Mouse (Mus musculus) 416B (cell line): ENCODE data around the gene Sik3.

ENCODE experiments used
- DNase-seq: peaks from one replicate; pipeline ENCODE4 v3.0.0; 2011; ENCODE audit warnings: low read depth

Gene Sik3

GRCm38 (mm10) chr9:46058065-46058464 lies 45.4 kb downstream of the Sik3 start:
- no peak for DNase-seq

DNA sequence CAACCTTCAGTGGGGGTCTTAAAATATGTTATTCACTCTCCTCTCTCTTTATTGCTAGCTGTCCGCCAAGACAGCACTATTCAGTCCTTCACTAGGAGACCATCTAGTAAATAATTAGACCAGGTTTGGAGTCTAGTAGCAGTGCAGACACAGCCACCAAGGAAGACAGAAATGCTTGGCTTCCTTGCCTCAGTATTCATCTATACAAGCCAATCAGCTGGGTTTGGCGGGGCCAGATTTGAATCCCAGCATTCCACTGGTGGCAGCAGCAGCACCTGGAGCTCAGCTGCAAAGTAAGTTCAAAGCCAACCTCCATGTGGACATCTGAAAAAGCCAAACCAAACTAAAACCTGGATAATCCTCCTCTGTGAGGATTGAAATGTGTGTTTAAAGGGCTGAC lies 47.6 kb downstream of the Sik3 start:
- no peak for DNase-seq

DNA sequence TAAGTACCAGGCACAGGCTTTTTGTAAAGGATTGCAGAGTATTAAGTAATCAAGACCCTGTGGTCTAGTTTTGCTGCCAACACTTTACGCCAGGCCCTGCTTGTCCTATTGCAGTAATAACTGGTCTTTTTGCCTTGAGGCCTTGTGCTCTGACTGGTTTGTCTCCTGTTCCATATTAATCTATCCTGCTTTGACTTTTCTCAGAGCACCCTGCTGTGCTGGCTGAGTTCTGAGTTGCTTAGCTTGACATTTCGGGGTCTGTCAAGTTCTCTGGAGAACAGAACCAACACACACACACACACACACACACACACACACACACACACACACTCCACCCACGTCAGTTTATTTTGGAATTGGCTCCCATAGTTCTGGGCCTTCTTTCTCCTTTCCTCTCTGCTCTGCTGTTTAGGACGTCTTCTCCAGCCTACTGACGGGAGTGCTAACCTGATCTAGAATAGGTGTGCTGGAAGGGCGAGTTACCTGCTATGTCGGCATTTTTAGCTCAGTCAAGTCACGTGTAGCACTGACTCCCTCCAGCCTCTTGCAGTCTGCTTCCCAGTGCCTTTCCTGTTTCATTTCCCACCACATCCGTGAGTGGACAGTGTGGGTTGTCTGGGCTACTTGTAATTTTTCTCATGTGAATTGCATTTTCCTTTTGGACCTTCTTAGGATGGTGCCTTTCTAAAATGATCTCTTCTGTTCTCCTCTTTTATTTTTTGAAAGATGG lies 49.2 kb downstream of the Sik3 start:
- peak; percentile 55 for DNase-seq

DNA sequence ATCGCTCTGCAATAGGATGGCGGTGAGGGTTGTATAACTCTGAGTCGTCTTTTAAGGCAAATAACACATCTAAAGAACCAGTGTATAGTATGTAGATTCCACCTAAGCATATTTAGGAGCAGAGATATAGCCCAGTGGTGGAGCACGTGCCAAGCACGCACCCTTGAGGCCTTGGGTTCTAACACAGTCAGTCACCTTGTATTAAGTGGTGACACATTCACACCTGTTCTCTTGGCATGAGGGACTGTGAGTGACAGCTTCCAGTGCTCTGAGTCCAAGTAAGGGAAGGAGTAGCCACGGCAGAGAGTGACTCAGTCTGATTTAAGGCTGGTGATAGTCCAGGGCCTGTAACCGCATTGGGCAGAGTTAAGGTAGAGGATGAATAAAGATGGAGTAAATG lies 51.7 kb downstream of the Sik3 start:
- no peak for DNase-seq

DNA sequence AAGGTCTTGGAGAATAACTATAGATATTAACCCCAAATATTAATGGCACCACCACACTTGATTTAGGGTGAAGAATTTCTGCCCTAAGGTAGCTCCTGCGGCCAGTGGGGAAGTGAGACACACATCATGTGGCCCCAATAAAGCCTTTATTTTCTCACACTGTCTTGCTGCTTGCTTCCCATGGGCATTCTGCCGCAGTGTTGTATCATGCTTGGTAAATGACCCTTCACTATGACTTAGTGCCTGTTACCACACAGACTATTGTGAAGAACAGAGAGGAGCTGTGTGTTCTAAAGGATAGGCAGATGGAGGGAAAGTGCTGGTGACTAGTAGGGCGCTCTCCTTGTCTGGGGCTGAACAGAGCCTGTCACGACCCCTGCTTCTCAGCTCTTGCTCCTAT lies 54.1 kb downstream of the Sik3 start:
- DNase-seq, result no peak

GRCm38 (mm10) chr9:46067691-46068090 lies 55.1 kb downstream of the Sik3 start:
- peak; percentile 70 for DNase-seq

- no peak for DNase-seq
Measured at GRCm38 (mm10) chr9:46069013-46069412, 56.4 kb downstream of the Sik3 start.

- DNase-seq, result no peak
Measured at GRCm38 (mm10) chr9:46072101-46072835, 59.6 kb downstream of the Sik3 start.

GRCm38 (mm10) chr9:46073443-46073842 lies 60.8 kb downstream of the Sik3 start:
- DNase-seq, result peak; percentile 24

DNA sequence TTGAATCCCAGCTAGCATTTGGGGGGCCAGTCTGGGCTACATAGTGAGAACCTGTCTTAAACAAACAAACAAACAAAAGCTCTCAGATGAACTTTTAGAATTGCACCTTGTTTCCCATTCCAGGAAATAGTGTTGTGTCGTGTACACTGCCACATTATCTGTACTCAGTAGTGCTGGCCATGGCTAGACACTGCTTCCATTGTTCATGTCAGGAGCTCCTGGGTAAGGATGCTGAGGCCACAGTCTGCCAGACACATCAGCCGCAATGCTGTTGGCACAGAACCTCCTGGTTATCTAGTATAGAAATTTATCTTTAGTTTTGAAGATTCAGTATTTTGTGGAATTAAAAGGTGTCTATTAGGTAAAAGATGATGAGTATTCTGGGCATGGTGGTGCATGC lies 63.0 kb downstream of the Sik3 start:
- DNase-seq, result no peak

DNA sequence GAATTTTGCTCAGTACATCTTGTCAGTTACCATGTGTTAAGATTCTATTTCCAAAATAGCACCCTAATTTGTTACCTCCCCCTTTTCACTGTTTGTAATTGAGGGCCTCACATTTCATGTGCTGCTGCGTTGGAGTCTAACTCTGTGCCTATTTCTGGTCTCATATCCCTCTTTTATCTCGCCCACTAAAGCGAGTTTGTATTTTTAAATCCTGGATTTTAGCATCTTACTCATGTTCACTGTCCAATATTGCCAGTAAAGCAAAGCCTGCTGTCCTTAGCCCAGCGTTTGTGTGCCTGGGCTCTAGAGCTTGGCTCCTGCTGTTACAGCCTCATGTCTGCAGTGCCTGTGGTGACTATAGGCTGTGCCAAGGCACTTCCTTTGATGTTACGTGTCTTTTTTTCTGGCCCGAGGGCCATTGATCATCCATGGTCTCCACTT lies 69.8 kb downstream of the Sik3 start:
- DNase-seq, result no peak

DNA sequence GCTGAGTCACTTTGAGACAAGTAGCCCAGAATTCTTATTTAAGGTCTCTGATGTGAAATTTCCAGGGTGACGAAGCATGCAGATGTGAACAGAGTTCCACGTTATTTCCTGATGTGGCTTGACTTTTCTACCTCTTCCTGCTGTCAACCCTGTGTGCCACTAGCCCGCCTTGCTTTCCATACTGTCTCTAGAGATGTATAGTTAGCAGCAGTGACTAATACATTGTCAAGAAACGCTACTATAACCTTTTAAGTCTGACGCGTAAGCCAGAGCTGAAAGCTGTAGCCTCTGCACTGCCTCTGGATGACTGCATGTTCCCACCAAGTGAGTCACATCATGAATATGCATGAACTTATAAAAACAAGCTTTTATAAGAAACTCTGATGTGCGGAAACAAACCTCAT lies 70.9 kb downstream of the Sik3 start:
- DNase-seq, result peak; percentile 90

GRCm38 (mm10) chr9:46085898-46086297 lies 73.3 kb downstream of the Sik3 start:
- no peak for DNase-seq

DNA sequence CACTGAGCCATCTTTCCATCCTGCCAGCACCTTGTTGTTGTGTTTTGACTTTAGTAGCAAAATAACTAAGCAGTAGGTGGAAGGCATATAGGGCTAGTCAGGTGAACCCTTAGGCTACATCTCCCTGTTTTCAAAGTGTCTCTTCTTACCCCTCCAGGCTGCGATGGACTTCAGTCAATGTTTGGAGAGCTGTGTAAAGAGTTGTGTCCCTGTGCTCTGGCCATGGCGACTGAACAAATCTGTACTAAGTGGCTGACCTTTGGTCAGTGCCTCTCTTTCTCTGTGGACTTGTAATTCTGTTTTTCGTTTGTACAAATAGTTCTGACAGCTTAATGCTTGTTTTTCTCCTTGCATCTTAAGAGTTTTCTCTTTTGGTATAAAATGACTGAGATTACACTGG lies 74.2 kb downstream of the Sik3 start:
- DNase-seq, result no peak

GRCm38 (mm10) chr9:46087461-46087860 lies 74.8 kb downstream of the Sik3 start:
- DNase-seq, result no peak

- no peak for DNase-seq
Measured at GRCm38 (mm10) chr9:46088722-46089121, 76.1 kb downstream of the Sik3 start.

DNA sequence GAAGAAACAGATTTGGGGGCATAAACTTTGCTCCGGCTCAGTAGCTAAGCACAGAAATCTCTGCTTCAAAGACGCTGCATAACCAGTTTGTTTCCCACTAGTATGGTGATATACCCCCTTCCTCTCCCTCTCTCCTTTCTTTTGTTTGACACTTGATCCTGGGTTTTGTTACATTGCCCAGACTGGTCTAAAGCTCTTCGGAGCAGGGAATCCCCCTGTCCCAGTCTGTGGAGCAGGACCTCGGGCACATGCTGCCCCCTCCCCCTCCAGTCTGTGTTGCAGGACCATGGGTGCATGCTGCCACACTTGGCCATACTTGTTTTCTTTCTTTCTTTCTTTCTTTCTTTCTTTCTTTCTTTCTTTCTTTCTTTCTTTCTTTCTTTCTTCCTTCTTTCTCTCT lies 77.4 kb downstream of the Sik3 start:
- DNase-seq, result no peak

DNA sequence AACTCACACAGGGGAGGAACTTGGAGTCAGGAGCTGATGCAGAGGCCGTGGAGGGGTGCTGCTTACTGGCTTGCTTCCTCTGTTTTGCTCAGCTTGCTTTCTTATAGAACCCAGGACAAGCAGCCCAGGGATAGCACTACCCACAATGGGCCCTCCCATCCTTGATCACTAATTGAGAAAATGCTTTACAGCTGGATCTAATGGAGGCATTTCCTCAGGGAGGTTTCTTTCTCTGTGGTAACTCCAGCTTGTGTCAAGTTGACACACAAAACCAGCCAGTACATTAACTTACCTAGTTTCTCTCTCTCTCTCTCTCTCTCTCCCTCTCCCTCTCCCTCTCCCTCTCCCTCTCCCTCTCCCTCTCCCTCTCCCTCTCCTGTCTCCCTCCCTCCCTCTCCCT lies 78.5 kb downstream of the Sik3 start:
- DNase-seq, result peak; percentile 31

DNA sequence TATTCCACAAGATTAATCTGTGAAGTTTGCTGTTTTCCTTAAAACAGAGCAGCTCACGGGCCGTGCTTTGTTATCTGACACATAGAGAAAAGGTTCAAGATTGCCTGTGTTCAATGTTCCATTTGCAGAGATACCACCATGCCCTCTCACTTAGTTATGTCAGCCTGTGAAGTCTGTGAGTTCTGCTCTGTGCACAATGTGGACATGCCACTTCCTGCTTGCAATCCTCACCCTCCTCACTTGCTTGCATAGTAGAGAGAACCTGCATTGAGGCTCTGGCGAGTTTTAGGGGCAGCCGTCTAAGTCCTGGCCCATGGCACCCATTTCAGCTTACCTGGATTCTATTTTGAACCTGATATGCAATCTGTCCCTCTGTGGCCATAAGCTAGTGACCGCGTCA lies 80.0 kb downstream of the Sik3 start:
- DNase-seq, result no peak

- DNase-seq, result no peak
Measured at GRCm38 (mm10) chr9:46098360-46098985, 85.9 kb downstream of the Sik3 start.

DNA sequence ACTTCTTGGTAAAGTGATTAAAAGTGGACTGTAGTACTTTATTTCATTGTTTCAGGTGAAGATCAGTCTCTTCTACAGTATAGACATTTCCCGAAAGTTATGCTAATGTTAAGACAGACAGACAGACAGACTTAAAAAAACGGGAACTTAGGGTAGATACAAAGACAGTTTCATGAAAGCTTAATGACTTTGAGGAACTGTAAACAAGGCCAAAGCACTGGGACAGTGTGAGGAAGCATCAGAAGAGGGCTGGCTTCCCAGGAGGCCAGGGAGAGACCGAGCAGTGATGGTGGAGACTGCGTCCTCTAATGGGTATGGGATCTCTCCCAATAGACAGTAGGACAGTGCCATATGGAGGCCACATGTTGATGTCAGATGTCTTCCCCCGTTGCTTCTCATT lies 86.5 kb downstream of the Sik3 start:
- DNase-seq, result no peak

DNA sequence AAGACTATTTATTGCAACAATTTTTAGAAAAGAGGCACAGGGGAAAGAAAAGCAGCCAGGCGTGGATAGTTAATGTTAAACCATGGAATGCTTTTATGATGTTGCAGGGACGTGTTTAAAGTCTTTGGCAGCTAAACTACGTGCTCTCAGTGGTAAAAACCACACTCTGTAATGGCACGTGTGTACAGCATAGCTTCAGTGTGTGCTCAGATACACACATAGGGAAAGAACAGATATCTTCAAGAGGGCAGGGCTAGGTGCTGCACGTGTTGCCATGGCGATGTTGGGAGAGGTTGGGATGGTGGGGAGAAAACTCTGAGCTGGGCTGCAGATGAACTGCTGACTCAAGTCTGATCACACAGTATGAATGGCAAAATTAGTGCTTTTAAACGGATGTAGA lies 90.5 kb downstream of the Sik3 start:
- no peak for DNase-seq

GRCm38 (mm10) chr9:46106105-46106504 lies 93.5 kb downstream of the Sik3 start:
- DNase-seq, result no peak
